Mouse (Mus musculus) c-Kit-positive CD71-negative TER-119-negative erythroid progenitor cells, embryonic 14.5 days (primary cell): ENCODE measurements around the gene Uqcc2.

Experiments
- DNase-seq: peaks from one replicate; pipeline ENCODE4 v3.0.0-alpha.2; 2013; ENCODE audit warnings: low read depth

Uqcc2 gene

DNA sequence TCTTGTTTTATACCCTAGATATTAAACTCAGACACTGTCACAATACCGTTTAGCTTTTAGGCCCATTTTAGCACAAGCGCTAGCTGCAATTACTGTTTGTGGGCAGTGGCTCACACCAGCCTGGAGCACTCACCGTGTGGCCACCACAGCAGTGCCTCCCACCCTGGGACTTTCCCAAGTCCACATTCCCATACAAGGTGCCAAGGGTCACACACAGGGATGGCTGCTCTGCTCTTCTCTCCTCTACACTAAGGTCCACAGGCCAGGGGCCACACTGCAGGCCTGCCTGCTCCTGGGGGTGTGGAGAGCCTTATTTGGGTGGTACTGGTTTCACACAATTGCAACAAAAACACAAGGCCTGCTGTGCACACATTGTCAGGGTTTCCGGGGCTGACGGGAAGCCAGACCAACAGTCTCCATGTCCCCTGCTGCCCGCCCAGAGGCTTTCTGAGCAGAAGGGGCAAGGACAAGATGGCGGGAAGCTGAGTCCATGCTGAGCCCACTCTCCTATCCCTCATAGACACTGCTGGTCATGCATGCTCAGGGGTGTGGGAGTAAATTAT, 9.8 kb downstream of the Uqcc2 start:
- no peak for DNase-seq

- DNase-seq: no peak
Measured at GRCm38 (mm10) chr17:27123103-27123502, 10.6 kb downstream of the Uqcc2 start.

- DNase-seq: no peak
Measured at GRCm38 (mm10) chr17:27122701-27123100, 11.0 kb downstream of the Uqcc2 start.

DNA sequence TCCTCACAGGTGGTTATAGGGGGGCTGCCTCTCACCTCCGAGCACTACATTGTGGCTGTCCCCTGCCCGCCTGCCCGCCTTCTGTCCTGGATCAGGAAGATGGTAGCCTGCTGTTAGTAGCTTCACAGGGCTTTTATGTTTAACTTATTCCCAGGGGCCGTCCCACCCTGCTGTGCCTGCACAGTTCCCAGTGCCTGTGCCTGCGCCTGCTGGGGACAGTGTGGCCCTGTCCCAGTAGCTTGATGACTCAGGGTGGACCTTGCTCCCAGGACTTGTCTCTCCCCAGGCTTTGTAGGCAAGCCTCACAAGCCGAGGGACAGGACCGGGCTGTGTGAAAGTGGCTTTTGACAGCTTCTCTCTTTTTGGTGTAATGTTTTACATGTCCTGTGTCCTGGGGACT, 11.9 kb downstream of the Uqcc2 start:
- DNase-seq: no peak

DNA sequence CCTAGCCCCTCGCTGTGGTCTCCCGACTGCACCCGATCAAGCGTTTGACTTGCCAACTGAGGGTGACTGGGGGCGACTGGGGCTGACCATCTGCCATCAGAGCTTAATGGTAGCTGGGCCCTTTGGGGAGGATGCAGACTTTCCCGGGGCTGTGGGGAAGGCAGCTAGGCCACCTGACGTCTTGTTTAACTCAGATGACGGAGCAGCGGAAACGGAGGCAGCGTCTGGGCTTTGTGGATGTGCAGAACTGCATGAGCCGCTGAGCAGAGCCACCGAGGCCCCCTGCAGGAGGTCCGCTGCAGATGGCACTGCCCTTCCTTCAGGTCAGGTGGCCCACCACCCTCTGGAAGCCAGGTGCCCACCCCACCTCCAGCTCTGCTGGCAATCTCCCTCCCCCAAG, 12.4 kb downstream of the Uqcc2 start:
- DNase-seq: no peak

DNA sequence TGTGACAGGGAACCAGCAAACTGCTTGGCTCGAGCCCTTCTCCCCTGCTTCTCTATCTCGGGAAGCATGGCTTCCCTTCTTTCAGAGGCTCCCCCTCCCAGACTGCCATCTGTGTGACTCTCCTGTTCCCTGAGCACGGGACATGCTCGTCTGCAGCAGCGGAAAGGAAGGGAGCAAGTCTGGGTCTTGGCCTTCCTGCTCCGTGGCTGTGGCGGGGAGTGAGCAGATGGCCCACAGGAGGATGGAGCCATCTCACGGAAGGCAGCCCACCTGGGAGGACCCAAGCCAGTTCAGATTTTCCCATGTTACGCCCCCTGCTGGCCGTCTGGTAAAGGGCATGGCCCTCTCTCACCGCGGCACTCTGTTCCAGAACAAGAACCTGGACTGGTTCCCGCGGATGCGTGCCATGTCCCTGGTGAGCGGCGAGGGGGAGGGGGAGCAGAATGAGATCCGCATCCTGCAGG, 13.1 kb downstream of the Uqcc2 start:
- no peak for DNase-seq

DNA sequence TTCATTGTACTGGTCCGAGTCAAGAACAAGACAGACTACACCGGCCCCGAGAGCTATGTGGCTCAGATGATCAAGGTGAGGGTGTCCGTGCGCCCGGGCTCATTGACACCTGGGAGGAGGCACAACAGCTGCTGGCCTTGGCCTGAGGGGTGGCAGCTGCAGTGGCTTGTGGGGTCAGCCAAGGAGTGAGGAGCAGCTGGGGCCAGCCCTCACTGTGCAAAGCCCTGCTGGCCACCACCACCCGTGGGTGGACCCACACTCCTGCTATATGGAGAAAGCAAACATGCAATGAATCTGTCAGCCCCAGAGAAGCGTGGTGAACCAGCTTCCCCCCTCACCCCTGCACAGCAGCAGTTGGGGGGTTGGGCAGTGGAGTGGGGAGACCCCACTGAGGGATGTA, 13.8 kb downstream of the Uqcc2 start:
- no peak for DNase-seq

DNA sequence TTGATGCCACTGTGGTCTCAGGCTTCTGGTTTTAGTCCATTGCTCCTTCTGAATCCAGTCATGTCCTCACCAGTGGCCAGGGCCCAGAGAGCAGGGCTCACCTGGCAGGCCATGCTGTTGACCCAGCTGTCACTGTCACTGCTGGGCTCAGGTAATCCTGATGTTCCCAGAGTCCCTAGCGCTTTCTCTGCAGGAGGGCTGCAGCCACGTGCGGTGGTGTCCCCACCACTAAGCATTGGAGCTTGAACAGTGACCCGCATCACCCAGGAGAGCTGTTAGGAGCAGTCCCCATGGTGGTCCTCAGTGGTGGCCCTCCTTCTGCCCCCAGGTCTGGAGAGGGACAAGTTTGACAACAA, 14.2 kb downstream of the Uqcc2 start:
- DNase-seq: no peak

GRCm38 (mm10) chr17:27118676-27119539, 14.8 kb downstream of the Uqcc2 start:
- DNase-seq: no peak

DNA sequence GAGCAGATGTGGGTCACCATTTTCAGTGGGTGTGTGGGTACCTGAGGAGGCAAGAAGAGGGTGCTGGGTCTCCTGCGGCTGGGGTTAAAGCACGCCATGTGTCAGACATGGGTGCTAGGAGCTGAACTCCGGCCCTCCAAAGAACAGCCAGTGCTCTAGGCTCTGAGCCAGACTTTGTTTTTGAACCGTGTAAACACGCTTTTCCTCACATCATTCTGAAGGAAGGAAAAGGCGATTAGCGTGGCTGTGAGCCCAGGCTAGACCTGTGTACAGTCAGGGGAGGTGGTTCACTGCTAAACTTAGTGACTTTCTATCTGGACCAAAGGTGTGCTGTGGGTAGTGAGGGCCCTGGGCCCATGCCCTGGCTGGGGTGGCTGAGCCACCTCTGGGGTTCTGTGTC, 23.6 kb downstream of the Uqcc2 start:
- DNase-seq: no peak

- no peak for DNase-seq
Measured at GRCm38 (mm10) chr17:27107936-27108335, 25.8 kb downstream of the Uqcc2 start.

GRCm38 (mm10) chr17:27106745-27107144, 27.0 kb downstream of the Uqcc2 start:
- DNase-seq: no peak

GRCm38 (mm10) chr17:27105698-27106470, 27.8 kb downstream of the Uqcc2 start:
- no peak for DNase-seq

DNA sequence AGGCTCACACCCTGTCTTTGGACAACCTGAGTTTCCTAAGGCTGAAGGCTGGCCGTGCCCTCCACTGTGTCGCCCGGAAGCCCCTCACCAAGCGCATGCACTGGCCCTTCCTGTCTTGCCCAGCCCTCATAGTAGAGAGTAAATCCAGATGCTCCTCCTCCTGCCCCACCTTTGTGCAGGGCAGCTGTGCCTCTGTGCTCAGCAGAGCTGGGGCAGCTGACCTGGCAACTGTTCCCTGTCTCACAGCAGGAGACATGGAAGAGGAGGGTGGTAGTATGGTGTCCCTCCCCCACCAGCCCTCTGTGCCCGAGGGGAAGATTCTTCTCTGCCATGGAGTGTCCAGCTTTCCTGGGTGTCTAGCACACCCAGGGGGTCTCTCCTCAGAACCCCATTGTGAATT, 32.0 kb downstream of the Uqcc2 start:
- no peak for DNase-seq

- DNase-seq: no peak
Measured at GRCm38 (mm10) chr17:27095690-27096089, 38.0 kb downstream of the Uqcc2 start.

DNA sequence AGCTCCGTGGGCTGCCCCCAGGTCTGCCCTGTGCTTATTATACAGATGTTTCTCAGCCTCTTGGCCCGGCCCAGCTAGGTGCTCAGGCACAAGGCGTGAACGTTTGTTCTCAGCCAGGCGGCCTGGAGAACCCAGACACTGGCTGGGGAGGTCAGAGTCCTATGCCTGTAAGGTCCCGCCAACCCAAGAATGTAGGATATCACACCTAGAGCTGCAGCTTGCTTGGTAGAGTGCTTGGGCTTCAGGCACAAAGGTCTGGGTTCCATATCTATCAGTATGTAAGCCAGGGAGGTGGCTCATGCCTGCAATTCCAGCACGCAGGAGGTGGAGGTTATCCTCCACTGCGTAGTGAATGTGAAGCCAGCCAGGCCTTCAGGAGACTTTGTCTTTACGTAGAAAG, 43.6 kb downstream of the Uqcc2 start:
- DNase-seq: no peak

DNA sequence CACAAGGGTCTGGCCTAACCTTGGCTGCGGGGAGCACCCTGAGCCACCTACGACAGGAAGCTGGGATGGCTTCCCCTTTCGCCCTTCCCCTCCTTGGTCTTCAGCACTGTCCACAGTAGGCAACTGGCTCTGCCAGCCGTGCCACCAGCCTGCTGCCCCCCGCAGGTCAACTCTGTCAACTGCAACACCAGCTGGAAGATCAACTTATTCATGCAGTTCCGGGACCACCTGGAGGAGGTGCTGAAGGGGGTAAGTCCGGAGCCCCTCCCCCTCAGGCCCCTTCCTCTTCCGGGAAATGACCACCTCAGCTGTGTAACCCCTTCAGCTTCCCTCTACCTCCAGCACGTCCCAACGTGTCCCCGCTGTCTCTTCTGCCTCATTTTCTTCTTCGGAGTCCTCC, 46.3 kb downstream of the Uqcc2 start:
- no peak for DNase-seq

DNA sequence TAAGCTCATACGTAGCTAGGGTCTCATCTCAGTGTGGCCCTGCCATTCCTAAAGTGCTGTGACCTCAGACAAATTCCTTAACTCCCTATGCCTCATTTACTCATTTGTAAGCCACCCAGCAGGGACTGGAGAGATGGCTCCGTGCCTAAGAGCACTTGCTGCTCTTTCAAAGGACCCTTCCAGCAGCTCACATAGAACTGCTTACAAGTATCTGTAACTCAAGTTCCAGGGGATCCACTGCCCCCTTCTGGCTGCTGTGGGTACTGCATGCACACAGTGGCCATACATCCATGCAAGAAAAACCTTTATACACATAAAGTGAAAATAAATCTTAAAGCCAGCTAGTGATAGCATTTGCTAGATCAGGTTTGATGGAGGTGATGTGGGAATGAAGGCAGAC, 48.0 kb downstream of the Uqcc2 start:
- DNase-seq: peak; percentile 66

GRCm38 (mm10) chr17:27083601-27084000, 50.1 kb downstream of the Uqcc2 start:
- peak; percentile 46 for DNase-seq

- no peak for DNase-seq
Measured at GRCm38 (mm10) chr17:27082796-27083195, 50.9 kb downstream of the Uqcc2 start.

- no peak for DNase-seq
Measured at GRCm38 (mm10) chr17:27081868-27082267, 51.8 kb downstream of the Uqcc2 start.

DNA sequence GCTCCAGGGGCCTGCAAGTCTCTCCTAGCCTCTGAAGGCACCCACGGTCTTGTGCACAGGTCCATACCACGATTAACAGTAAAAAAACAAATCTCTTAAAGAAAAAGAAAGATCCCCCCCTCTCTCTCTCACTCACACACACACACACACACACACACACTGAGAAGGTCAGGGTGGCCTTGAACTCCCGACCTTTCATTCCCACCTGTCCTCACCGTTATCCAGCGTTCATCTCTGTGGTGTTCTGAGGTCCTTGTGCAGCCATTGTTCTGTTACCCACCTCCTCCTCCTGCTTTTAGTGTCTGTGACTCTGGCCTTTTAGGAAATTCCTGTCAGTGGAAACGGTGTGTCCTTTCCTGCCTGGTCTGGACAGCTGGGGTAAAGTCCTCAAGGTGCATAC, 55.2 kb downstream of the Uqcc2 start:
- no peak for DNase-seq

- DNase-seq: no peak
Measured at GRCm38 (mm10) chr17:27077920-27078319, 55.8 kb downstream of the Uqcc2 start.
